Mouse (Mus musculus) MEL (cell line): Measurements from ENCODE around the gene Gng12.

Source experiments
- CTCF ChIP-seq, 3 experiments: IDR thresholded peaks in 2 of 3; conservative IDR thresholded peaks in 1 of 3; 2 replicates each; pipeline ENCODE4 v1.5.1; 2011 to 2012; ENCODE audit warnings: low read length in 3 of 3, low read depth in 2 of 3, mild to moderate bottlenecking in 2 of 3, improper control_type of control experiment in 1 of 3, inconsistent platforms in 1 of 3, mixed read lengths in 1 of 3, moderate library complexity in 1 of 3; ENCODE audit not compliant: control insufficient read depth in 1 of 3, insufficient read depth in 1 of 3, poor library complexity in 1 of 3, severe bottlenecking in 1 of 3
- E2F4 ChIP-seq: IDR thresholded peaks from 2 replicates; pipeline ENCODE4 v1.6.1; 2011; ENCODE audit warnings: low read depth, low read length, improper control_type of control experiment, borderline replicate concordance
- JUND ChIP-seq: IDR thresholded peaks from 2 replicates; pipeline ENCODE4 v1.6.1; 2011; ENCODE audit warnings: low read depth, mild to moderate bottlenecking, improper control_type of control experiment, low read length
- MYC ChIP-seq: IDR thresholded peaks from 2 replicates; pipeline ENCODE4 v1.6.1; 2011; ENCODE audit warnings: low read depth, mild to moderate bottlenecking, low read length, improper control_type of control experiment, moderate library complexity
- POLR2AphosphoS5 ChIP-seq: IDR thresholded peaks from 2 replicates; pipeline ENCODE4 v1.6.1; 2012; ENCODE audit warnings: low read depth, borderline replicate concordance, mild to moderate bottlenecking, inconsistent platforms, low read length, moderate library complexity, mixed read lengths
- TCF12 ChIP-seq: IDR thresholded peaks from 2 replicates; pipeline ENCODE4 v1.6.1; 2014; ENCODE audit warnings: low read depth, mild to moderate bottlenecking, inconsistent platforms, low read length, improper control_type of control experiment, moderate library complexity
- ZNF384 ChIP-seq: IDR thresholded peaks from 2 replicates; pipeline ENCODE4 v1.6.1; 2012; ENCODE audit warnings: low read depth, mild to moderate bottlenecking, inconsistent platforms, low read length, improper control_type of control experiment

DNA sequence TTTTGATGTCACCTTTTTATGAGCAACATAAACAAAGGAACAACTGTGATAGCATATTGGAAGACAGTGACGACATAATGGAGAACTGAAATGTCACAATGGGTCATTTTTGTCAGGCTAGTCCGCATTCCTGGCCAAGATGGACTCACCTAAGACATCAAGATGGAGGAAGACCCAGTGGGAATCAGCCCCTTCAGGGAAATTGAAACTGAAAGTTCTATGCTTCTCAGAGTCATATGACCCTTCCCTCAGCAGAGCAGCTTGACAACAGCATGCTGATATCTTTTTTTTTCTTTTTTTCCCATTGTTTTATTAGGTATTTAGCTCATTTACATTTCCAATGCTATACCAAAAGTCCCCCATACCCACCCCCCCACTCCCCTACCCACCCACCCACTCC lies 31.7 kb upstream of the Gng12 start:
- no peak for TF ChIP-seq E2F4
- TF ChIP-seq POLR2AphosphoS5, result no peak
- no peak for TF ChIP-seq CTCF (IDR thresholded peaks at IDR 0.05 in 2 of 3, conservative IDR thresholded peaks at IDR 0.05 in 1 of 3; ENCODE audit: control insufficient read depth in 1 of 3, insufficient read depth in 1 of 3, low read depth in 2 of 3, low read length in 3 of 3, poor library complexity in 1 of 3, severe bottlenecking in 1 of 3)
- TF ChIP-seq MYC, result no peak
- no peak for TF ChIP-seq TCF12
- no peak for TF ChIP-seq JUND
- no peak for TF ChIP-seq ZNF384
